Mouse (Mus musculus) embryo, embryonic 10.5 days (tissue): ENCODE results near the gene Pwwp2a.

Source experiments
- DNase-seq: peaks from one replicate; pipeline ENCODE4 v3.0.0-alpha.2; 2015; ENCODE audit warnings: low spot score

Pwwp2a gene

GRCm38 (mm10) chr11:43681472-43682414, at the start of gene Pwwp2a:
Pwwp2a (plus strand) TSS chr11:43681998.
- peak; percentile 99 for DNase-seq

- DNase-seq = no peak
Observed at GRCm38 (mm10) chr11:43632566-43632965, 49.2 kb upstream of the Pwwp2a start.

- no peak for DNase-seq
Observed at GRCm38 (mm10) chr11:43633165-43633564, 48.6 kb upstream of the Pwwp2a start.

GRCm38 (mm10) chr11:43633658-43634401, 48.0 kb upstream of the Pwwp2a start:
- DNase-seq = peak; percentile 83

GRCm38 (mm10) chr11:43636761-43637160, 45.0 kb upstream of the Pwwp2a start:
- DNase-seq = no peak

- no peak for DNase-seq
Observed at GRCm38 (mm10) chr11:43638486-43638885, 43.3 kb upstream of the Pwwp2a start.

GRCm38 (mm10) chr11:43643180-43643591, 38.6 kb upstream of the Pwwp2a start:
- DNase-seq = no peak

GRCm38 (mm10) chr11:43645286-43645685, 36.5 kb upstream of the Pwwp2a start:
- DNase-seq = no peak

- DNase-seq = peak; percentile 50
Observed at GRCm38 (mm10) chr11:43653051-43653475, 28.7 kb upstream of the Pwwp2a start.

- DNase-seq = no peak
Observed at GRCm38 (mm10) chr11:43656464-43656863, 25.3 kb upstream of the Pwwp2a start.

GRCm38 (mm10) chr11:43658010-43658409, 23.8 kb upstream of the Pwwp2a start:
- DNase-seq = no peak

GRCm38 (mm10) chr11:43667038-43667745, 14.6 kb upstream of the Pwwp2a start:
- peak; percentile 50 for DNase-seq

- peak; percentile 56 for DNase-seq
Observed at GRCm38 (mm10) chr11:43682415-43683217, 818 bp downstream of the Pwwp2a start.

- no peak for DNase-seq
Observed at GRCm38 (mm10) chr11:43688850-43689249, 7.1 kb downstream of the Pwwp2a start.

- DNase-seq = no peak
Observed at GRCm38 (mm10) chr11:43696623-43697022, 14.8 kb downstream of the Pwwp2a start.

- no peak for DNase-seq
Observed at GRCm38 (mm10) chr11:43698621-43699020, 16.8 kb downstream of the Pwwp2a start.

- no peak for DNase-seq
Observed at GRCm38 (mm10) chr11:43700291-43700690, 18.5 kb downstream of the Pwwp2a start.

GRCm38 (mm10) chr11:43703552-43703951, 21.8 kb downstream of the Pwwp2a start:
- no peak for DNase-seq

GRCm38 (mm10) chr11:43705751-43706150, 24.0 kb downstream of the Pwwp2a start:
- no peak for DNase-seq

- no peak for DNase-seq
Observed at GRCm38 (mm10) chr11:43708409-43708808, 26.6 kb downstream of the Pwwp2a start.

- DNase-seq = no peak
Observed at GRCm38 (mm10) chr11:43712178-43712577, 30.4 kb downstream of the Pwwp2a start.
